Mouse (Mus musculus) embryonic stem cell, embryonic (primary cell): ENCODE results near the gene Lpcat1.

ENCODE experiments used
- CTCF ChIA-PET, 4 experiments: fragments of 300-600 bp in 2 of 4; fragments of 350-600 bp in 2 of 4; sonication (Branson Sonifier 250); formaldehyde crosslinking; loops; one replicate each; lab custom pipeline; 2022; ENCODE audit warnings: inconsistent platforms in 2 of 4; lab: Charles Lee
- POLR2A ChIA-PET, 4 experiments: fragments of 300-600 bp in 2 of 4; fragments of 350-600 bp in 2 of 4; sonication (Branson Sonifier 250); formaldehyde crosslinking; loops; one replicate each; lab custom pipeline; 2022; ENCODE audit warnings: antibody characterized with exemption in 4 of 4, inconsistent platforms in 1 of 4; lab: Charles Lee

The Lpcat1 gene

GRCm38 (mm10) chr13:73533716-73534115 is 66.7 kb downstream of the Lpcat1 start:
- CTCF ChIA-PET: interaction anchor here in 1 of 4 experiments (0.6 kb wide), 1 partner anchor 31 kb away, joined by 9 read pairs; no protein-coding TSS in a partner anchor
- POLR2A ChIA-PET: no interaction called here

GRCm38 (mm10) chr13:73535287-73535686 is 68.3 kb downstream of the Lpcat1 start:
- ChIA-PET POLR2A (interaction anchor here in 1 of 4 experiments (0.6 kb wide), 1 partner anchor 70 kb away, joined by 4 read pairs; no protein-coding TSS in a partner anchor), CTCF (no interaction called here)

GRCm38 (mm10) chr13:73536403-73536821 is 69.4 kb downstream of the Lpcat1 start, which contains the start of gene Slc6a3:
Slc6a3 (plus strand) TSS chr13:73536747.
- ChIA-PET CTCF (interaction anchor here (0.5 to 1.2 kb wide), 8 partner anchors 9 to 281 kb away, joined by 3 to 15 read pairs (median 3); no protein-coding TSS in a partner anchor), POLR2A (interaction anchor here in 2 of 4 experiments (0.9 to 1.4 kb wide), 7 partner anchors 9 to 97 kb away, joined by 3 to 4 read pairs (median 3); partner anchors contain the start of gene Tert (in 1 of the 2))

GRCm38 (mm10) chr13:73536824-73537223 is 69.8 kb downstream of the Lpcat1 start:
- POLR2A ChIA-PET: interaction anchor here in 2 of 4 experiments (0.8 to 1.4 kb wide), 8 partner anchors 8 to 97 kb away, joined by 3 to 4 read pairs (median 3); partner anchors contain the start of gene Tert (in 1 of the 2)

GRCm38 (mm10) chr13:73564201-73564600 is 97.2 kb downstream of the Lpcat1 start:
- ChIA-PET POLR2A (no interaction called here), CTCF (no interaction called here)

More at GRCm38 (mm10) chr13:73536824-73537223, 69.8 kb downstream of the Lpcat1 start:
- CTCF ChIA-PET: interaction anchor here (0.5 to 1.2 kb wide), 8 partner anchors 9 to 281 kb away, joined by 3 to 15 read pairs (median 3); no protein-coding TSS in a partner anchor
